Mouse (Mus musculus) spleen, adult 18-20 months (tissue): ENCODE results near the gene Fxyd5.

ENCODE experiments used
- DNase-seq, 2 experiments: peaks; one replicate each; pipeline ENCODE4 v3.0.0; 2022; ENCODE audit warnings: mixed read lengths in 2 of 2

Fxyd5 gene

DNA sequence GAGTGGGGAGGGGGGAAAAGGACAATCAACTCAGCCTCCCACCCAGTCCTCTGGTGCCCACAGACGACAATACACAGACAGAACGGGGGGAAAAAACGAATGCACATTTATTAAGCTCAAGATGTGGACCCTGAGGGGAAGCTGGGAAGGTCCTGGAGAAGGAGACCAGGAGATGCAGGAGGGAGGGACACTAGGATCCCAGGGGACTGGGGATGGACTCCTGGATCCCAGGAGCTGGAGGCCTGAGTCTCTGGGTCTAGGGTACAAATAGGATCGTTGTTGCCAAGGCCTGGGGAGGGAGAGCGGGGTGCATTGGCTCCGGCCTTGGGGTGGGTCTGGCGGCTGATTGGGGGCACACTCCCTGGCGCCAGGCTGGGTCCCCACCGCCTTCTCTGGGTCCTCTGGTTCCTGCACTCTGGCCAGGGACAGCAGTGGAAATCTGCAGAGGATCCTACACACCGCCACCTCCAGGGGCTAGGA lies at the start of gene Fxyd5:
TSS of gene Fxyd5 (minus strand) at position 51 of the 480 bp plus-strand sequence.
- DNase-seq: no peak

DNA sequence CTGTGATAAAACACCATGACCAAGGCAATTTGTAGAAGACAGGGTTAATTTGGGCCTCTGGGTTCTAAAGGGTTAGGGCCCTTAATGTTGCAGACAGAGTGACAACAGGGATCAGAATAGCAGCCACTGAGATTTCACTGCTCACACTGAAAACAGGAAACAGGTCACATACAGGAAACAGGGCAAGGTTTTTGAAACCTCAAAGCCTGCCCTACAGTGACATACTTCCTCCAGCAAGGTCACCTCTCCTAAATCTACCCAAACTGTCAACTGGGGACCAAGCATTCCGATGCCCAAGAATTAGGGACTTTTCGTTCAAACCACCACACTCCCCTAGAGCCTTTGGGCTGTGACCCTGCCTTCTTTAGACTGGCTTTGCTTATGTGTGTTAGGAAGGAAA lies 47.4 kb upstream of the Fxyd5 start:
- peak in 1 of 2 experiments; percentile 30 for DNase-seq

DNA sequence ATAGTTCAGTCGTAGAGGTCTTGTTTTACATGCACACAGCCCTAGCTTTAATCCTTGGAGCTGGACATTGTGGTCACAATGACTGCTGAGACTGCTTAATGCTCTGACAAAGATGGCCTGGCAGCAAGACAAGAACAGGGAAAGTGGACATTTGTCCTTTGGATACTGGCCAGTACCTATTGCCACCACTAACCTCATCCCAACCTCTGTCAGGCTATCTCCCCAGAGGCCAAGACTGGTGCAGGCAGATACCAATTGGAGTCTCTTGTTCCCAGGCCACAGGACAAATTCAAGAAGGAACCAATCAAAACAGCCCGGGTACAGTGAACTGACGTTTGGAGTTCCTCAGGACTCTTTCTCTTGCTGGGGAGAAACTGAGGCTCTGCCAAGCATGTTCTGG lies 45.9 kb upstream of the Fxyd5 start:
- no peak for DNase-seq

DNA sequence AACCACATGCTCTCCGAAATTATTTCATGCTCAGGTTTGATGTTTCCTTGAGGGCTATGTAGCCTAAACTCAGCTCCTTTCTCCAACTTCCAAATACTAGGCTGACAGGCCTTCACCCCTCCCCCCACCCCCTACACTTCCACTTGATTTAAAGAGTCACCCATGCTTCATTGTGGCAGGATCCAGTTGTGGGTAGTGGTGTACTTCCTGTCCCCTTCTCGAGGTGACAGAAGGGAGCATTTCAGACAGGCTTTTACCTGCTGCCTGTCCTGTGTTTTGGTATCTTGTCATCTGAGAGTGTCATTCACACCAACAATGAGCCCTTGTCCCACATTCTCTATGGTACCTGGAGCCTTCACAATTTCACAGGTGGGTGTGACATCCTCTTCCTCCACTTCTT lies 45.0 kb upstream of the Fxyd5 start:
- no peak for DNase-seq

DNA sequence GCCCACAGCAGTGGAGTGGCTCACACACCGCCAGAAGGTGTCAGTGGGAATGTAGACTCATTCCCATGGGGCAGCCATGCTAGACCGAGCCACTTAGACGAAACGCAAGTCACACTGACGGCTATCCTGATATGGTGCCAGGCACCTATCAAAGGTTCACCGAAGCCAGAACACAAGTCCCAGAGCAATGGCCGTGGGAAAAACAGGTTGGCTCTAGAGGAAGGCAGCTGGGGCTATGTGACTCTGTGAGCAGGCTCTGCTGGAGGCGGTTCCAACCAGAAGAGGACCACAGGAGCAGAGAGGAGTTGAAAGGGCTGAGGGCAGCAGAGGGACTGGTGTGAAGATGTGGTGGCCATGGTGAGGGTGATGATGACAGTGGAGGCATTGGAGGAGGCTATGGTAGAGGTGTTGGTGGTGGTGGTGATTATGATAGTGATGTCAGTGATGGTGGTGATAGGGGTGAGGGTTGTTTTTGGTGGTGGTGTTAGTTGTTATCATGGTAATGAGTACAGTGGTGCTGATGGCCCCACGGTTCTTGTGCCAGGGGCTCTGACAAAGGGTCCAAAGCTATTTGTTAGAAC lies 44.0 kb upstream of the Fxyd5 start:
- no peak for DNase-seq

DNA sequence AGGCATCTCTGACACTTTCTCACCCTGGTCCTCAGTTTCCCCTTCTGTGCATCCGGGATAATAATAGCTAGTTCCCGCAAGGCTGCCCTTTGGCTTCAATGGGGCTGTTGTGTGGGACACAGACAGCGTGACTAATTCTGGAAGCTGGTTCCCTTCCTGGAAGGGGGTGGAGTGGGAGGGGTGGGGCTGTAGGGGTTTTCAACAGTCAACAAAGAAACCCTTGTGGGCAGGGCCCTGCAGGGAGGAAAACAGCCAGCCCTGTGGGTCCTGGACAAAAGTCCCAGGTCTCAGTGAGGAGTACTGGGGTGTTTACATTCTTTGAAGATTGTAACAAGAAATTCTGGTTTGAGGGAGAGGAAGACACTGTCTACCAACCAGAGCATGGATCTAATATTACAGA lies 42.9 kb upstream of the Fxyd5 start:
- no peak for DNase-seq

DNA sequence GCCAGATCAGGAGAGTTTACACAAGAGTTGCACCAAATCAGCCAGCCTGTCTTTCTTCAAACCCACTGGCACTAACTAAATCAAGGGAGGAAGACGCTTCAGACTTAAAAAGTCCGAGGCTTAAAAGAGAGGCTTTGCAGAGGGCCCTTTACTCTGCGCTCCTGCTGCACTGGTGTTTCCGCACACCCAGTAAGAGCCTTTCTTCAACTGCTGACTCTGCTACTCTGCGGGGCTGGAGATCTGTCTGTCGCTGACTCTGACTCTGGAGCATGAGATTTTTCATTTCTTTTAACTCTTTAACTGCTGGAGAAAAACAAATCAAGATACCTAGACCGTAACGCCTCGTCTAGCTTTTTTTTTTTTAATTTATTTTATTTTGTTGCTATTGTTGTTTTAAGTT lies 41.9 kb upstream of the Fxyd5 start:
- no peak for DNase-seq

DNA sequence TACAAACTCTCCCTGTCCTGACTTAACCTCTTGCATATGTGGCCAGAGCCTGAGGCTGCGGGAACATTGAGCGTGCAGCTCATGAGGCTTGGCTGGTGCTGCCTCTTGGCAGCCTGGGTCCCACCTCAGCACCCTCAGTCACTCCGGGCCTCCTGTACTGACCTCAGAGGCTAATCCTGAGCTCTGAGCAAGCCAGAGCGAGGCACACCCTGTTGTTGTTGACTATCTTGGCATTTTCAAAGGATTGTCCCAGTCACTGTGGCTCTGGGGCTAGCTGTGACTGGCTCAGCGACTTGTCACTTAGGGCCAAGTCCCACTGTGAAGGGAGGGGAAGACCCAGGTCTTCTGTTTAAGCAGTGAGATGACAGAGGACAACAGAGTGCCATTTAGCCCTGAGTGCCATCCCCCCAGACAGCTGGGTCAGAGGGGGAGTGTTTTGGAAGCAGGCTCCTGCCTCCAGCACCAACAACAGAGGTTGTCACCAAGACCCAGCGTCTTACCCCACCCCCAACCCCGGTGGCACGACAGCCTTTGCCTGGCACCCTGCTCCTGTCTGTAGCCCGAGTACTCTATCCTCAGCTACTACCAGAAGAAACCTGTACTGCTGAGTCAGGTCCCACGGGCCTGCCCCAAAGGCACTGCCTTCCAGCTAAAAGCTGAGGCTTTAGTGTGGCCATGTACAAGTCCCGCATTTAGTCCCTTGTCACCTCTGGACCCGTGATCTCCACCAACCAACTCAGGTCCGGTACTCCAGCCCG lies 40.7 kb upstream of the Fxyd5 start:
- DNase-seq: no peak

DNA sequence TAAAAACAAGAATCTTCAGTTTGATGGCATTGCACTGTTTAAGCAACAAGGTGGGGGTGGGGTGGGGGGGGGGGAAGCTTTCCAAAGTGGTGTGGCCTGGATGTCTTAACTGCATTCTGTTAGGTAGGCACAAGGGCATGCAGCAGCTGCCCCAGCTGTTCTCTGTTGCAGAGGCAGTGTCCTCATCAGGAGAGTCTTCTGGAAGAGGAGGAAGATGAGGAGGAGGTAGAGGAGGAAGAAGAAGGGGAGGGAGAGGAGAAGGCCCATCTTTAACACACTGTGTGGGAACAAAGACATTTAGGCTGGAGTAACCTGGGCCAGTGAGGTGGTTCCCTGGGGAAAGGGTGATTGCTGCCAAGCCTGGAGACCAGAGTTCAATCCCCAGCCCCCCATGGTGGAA lies 39.8 kb upstream of the Fxyd5 start:
- DNase-seq: no peak

DNA sequence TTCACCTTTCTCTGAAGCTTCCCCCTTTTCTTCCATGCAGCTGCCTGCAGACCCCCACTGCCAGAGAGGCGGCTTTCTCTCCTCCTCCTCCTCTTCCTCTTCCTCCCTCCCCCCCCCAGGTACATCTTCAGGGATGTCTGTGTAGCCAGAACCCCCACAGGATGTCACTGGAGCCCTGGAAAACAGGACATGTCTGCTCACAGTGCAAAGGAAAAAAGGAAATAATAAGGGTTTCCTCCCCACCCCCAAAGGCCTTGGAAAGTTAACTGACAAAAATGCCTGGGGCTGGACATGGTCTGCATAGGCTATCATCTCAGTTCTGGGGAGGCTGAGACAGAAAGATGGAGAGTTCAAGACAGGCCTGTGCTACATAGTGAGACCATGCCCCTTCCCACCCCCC lies 38.8 kb upstream of the Fxyd5 start:
- DNase-seq: no peak

DNA sequence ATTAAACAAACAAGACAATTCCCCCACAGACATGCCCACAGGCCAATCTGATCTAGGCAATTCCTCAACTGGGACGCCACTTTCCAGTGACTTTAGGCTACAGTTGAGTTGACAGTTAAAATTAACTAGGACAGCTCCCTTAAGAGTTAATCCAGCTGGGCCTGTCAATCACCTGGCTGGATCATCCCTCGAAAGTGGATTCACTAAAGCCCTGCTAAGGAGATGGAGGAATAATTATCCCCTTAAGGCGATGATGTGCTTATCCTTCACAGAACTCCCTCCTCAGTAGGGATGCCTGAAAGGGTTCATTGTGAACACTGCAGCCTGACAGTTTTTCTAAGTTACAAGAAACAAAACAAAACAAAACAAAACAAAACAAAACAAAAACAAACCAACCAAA lies 38.3 kb upstream of the Fxyd5 start:
- DNase-seq: no peak

DNA sequence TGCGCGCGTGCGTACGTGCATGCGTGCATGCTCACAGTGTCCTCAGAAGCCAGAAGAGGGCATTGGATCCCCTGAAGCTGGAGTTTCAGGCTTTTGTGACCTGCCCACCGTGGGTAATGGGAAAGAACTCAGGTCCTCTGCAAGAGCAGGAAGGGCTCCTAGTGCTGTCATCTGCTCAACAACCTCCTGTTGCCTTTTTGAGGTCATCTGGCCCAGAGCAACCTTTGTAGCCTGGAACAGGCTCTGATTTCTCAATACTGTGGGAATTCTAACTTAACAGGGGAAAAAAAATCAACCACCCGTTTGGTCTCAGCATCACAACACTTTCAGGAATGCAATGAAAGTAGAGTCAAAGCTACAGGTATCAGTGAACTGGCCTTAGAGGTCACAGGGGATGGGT lies 37.4 kb upstream of the Fxyd5 start:
- DNase-seq: no peak

DNA sequence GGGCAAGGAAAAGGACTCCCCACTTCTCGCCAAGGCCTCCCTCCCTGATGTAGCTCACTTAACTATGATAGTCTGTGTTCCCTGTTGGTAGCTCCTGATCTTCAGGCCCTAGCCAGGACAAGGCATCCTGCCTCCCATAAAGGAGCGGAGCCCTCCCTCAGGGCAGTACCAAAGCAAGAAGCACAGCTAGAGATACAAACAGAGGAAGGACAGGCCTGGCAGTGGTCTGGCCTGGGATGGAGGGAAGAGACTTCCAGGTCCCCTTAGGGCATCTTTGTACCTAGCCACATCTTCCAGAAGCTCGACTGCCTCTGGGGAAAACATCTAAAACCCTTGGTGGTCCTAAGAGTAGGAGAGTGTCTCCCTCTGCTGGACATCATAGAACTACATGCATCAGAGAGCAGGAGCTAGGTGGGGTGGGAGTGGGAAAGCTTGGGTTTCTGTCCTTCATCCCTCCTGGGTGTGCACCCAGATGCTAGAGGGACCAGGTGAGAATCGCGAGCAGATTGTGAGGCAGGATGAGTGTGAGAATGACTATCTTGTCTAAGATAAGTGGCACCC lies 35.7 kb upstream of the Fxyd5 start:
- no peak for DNase-seq

DNA sequence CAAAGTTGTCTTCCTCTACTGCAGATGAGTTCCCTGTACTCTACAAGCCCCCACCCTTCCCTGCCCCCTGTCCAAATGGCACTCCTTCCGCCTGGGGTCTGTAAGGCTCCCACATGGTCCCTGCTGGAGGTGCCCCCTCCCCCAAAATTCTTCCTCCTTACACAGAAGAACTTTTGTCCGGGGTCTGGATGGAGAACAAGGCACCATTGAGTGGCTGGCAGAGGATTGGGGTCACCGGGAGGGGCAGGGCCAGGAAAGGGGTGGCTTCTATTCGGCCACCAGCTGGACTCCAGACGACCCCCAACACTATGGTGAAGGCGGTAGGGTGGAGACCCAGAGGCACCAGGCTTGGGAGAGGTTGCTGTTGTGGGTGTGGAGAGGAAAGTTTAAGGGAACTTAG lies 35.2 kb upstream of the Fxyd5 start:
- no peak for DNase-seq

DNA sequence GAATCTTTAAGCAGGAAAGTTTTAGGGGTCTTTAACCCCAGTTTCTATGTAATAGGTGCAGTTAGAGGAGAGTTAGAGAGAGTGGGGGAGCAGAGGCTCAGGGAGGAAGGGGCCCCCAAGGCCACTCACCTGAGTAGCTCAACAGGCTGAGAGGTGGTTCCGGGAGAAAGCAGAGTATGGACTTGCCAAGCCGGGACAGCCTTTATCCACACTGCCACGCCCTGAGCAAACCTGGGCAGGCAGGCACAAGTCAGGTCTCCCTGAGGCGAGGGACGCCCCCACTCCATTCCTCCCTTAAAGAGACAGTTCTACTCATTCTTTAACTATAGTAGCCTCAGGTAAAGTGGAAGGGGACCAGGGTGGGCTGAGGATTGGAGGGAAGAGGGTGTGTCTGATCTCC lies 34.2 kb upstream of the Fxyd5 start, which contains the start of gene Fxyd3:
TSS of gene Fxyd3 (minus strand) at position 213 of the 400 bp plus-strand sequence.
- DNase-seq: no peak

DNA sequence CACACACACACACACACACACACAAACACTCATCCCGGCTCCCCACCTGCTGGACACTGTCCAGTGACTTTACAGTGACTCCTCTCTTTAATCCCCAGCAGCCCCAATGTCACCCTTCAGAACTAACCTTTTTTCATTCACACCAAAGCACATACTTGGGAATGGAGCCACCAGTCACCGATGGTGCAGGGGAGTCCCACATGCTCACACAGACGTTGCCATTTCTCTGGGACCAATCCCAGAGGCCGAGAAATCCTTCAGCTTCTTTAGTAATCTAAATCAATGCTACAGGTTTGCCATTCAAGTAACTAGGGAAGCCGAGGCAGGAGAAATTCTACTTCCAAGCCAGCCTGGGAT lies 32.4 kb upstream of the Fxyd5 start:
- no peak for DNase-seq

DNA sequence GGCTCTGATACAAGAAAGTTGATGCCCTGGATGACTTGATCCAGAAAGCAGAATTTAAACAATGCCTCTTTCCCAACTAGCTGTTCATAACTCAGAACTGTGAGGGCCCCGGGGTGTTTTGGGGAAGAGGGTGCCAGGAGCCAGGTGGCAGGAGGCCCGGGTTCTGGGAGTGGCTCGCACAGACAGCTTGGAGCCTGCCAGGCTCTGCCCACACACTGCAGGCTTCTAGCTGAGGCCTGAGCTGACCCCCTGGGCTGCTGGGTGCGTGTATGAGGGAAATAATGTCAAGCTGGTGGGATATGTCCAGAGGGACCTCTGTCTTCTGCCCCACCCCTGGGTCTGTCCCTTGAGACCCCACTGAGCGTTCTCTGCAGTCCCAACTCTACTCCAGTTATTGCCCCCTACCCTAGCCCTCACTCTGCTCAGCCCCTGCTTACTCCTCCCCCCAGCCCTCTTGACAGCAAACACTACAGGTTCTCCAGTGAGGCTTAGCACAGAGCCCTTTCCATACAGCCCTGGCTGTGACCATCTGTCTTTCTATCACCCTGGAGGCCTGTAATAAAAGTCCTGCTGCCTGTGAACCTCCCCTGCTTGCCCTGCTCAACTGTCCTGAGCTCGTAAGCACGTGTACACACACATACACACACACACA lies 31.9 kb upstream of the Fxyd5 start:
- no peak for DNase-seq

DNA sequence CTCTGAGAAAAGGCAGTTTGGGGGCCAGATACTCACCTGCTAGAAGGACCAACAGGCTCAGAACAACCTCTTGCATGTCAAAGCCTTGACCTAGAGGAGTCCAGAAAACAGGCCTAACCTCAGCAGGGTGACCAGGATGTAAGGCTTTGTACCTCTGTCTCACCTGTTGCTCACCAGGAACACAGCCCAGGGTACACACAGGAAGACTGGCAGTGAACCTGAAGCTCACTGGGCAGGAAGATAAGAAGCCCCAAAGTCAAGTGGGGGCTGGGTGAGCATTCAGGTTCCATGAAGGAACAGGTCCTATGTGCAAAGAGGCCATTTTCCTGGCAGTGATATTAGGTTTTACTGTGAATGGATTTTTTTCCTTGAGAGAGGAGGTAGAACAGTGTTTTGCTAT lies 31.3 kb upstream of the Fxyd5 start:
- DNase-seq: no peak

DNA sequence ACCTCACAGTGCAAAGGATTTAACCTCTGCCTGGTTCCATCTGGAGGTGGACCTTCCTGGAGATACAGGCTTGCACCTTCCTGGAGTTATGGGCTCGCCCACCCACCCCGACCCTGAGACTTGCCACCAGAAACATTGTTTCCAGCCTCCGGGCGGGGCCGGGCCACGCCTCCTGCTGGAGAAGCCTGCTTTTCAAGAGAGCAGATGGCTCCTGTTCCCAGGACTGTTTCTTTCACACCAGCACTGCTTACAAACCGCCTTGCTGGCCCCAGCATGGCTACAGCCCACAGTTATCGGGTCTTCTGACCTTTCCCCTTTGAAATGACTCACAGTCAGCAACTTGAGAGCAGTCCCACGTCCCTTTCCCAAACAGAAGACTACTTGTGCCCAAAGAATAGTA lies 30.0 kb upstream of the Fxyd5 start:
- DNase-seq: no peak

DNA sequence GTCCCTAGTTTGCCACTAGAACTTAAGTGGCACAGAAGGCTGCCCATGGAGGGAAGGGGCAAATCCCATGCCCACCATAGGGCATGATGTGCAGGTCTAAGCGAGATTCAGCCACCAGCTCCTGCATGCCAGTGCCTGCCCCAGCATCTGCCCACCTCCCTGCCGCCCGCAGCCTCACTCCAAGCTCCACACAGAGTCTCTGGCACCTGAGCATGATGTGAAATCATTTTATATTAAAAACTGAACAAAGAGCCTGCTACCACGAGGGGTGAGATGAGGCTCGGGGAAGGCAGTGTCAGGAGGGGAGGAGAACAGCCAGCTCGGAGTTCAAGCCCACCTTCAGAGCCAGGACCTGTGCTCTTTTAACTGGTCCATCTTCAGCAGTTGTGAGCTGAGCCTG lies 28.0 kb upstream of the Fxyd5 start:
- no peak for DNase-seq

DNA sequence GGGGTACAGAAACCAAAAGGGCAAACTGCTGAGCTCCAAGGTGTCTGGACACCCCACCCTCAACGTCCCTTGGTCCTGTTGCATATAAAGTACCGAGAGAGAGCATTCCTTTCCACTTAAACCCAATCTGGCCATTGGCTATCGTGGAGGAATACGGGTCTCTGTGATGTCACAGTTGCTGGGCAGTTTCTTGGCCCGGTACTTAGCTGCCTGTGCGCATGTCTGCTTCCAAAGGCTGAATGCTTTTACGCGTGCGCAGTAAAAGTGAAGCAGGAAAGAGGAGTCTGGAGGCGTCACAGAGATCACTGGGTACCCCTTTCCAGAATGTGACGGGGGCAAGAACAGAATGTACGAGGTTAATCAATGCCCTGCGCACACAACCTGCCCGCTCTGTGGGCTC lies 27.2 kb upstream of the Fxyd5 start:
- DNase-seq: no peak

DNA sequence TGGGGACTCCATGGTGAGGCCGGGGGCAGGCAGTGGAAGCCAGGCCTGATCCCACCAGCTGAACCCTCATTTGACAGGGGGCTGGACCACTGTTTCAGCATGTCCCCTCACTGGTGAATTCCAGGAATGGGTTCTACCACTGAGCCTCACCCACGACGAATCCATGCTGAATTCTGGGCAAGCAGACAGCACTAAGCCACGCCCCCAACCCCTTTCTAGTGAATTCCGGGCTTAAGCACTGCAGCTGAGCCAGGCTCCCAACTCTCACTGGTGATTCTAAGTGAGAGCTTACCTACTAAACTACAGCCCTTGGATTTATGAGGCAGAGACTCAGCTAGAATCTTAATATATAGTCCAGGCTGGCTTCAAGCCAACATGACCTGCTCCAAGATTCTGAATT lies 25.6 kb upstream of the Fxyd5 start:
- no peak for DNase-seq

DNA sequence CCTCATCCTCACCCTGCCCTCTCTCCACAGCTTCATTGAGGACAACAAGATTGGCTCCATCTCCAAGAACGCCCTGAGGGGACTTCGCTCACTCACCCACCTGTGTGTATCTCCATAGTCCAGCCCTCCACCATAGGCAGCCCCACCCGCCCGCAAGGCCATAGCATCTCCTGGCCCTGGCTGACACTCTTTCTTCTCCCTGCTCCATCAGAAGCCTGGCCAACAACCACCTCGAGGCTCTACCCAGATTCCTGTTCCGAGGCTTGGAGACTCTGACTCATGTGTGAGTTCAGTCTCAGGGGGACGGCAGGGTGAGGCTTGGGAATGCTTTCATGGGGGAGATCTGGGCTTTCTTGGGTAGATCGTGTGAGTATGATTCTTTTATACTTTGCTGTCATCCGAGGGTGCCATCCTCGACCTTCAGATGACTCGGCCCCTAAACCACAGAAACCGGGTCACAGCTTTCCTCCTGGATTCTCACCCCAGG lies 20.8 kb upstream of the Fxyd5 start:
- DNase-seq: no peak

DNA sequence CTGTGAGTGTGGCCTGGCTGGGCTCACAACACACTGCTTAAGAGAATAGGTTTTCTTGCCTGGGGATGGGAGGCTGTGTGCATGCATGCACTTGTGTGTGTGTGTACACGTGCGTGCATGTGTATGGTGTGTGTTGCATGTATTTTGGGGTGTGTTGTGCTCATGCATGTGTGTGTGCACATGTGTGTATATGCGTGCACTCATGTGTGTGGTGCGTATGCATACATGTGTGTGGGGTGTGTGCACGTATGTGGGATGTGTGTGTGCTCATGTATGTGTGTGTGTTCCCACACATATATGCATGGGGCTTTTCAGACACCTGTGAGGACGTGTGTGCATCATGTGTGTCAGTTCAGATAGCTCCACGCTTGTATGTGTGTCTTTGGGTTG lies 18.3 kb upstream of the Fxyd5 start:
- DNase-seq: no peak
